ENCODE assay signal across 20 mouse cellular contexts in the genomic region with DNA sequence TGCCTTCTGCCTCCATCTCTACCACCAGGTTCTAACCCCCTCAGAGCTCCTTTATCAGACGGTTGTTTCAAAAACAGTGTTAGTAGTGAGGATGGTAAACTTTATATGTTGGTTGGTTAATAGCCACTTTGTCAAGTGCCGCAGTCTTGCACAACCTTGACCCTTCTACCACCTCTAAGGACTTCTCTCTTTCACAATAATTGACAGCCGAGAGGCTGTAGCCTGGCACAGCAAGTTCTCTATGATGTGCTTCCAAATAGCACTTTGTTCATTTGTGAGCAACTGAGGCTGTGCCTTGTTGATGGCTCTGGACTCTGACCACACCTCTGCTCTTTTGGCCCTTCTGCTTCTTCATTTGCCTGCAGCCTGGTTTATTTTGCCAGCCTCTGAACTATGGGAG. TPM values are rescaled to one million over a fixed set of nuclear protein-coding genes. Genes with fewer than 3 reads are reported as not detected.
A peak's percentile ranks its signal among the peaks of the same experiment; 100 is the strongest.
DNase-seq lines count a peak whose midpoint lies in the region; ATAC-seq and TF ChIP-seq lines count a peak whose summit lies in the region.
"Had no signal": no experiment of that assay in that cellular context is flagged by ENCODE, and none has a peak within 500 bp of the region (broad histone marks: within the 10 kb centered on the region; RNA-seq: fewer than 3 reads in every experiment).

No protein-coding gene starts in this region.

- peak; percentile 89 for ATAC-seq in megakaryocyte, adult 5-6 weeks (ENCODE audit: poor library complexity, severe bottlenecking)
- ATAC-seq: forebrain, embryonic 14.5 days; midbrain, embryonic 15.5 days had no signal

- no peak for TF ChIP-seq CTCF in gastrocnemius, adult 2 months (IDR thresholded peaks at IDR 0.05)

- peak; percentile 10 for DNase-seq in adrenal gland, adult 8-10 months
- DNase-seq in adrenal gland, postnatal 4 days (ENCODE audit: low spot score in 2 of 2): no peak
- peak; percentile 24 to 36 for DNase-seq in adrenal gland, postnatal 36 days
- peak; percentile 70 to 75 for DNase-seq in lung, adult 18-20 months
- DNase-seq in right cerebral cortex, adult 2 months (ENCODE audit: low spot score in 2 of 2): no peak
- DNase-seq in heart, postnatal 4 days: no peak
- no peak for DNase-seq in gastrocnemius, adult 2 months
- DNase-seq: kidney, adult 2 months; kidney, postnatal 4 days; thymus, postnatal 14 days had no signal

- intact Hi-C loops in gastrocnemius, adult 2 months (cut with DNase I): no loop called here

- H3K27ac ChIP-seq in gastrocnemius, adult 2 months: no peak overlapping the region
- H3K27ac ChIP-seq: embryonic facial prominence, embryonic 10.5 days; heart, embryonic 15.5 days; hindbrain, embryonic 10.5 days; midbrain, embryonic 15.5 days had no signal

- no peak overlapping the region for H3K4me3 ChIP-seq in gastrocnemius, adult 2 months
- H3K4me3 ChIP-seq: embryonic facial prominence, embryonic 10.5 days; heart, embryonic 15.5 days; hindbrain, embryonic 10.5 days; megakaryocyte, embryonic 14.5 days; midbrain, embryonic 15.5 days had no signal

RNA-seq across cellular contexts. Expression of gene Pon1, which starts 6.2 kb away (rescaled TPM):
- 1 to 10 TPM; 1.3 to 4.7 (median 2.8) TPM for total RNA-seq in adrenal gland, adult 8-10 months (2022)
- 10 to 100 TPM in 1 of 2 experiments, 1 to 10 TPM in 1; 1.7 to 35.3 TPM for total RNA-seq in adrenal gland, postnatal 4 days (2021)
- 1 to 10 TPM; 2.2 to 4.2 TPM for total RNA-seq in adrenal gland, postnatal 36 days (2021)
- not detected in 2 replicates for total RNA-seq in megakaryocyte, adult 5-6 weeks (2015)
- not detected in 2 replicates for total RNA-seq in megakaryocyte, adult 5-6 weeks (2017)
- total RNA-seq in heart, postnatal 4 days (2021): not detected
- total RNA-seq in gastrocnemius, adult 2 months (2021): under 1 TPM in 1 of 2 experiments, not detected in 1; 0.31 TPM
- total RNA-seq: CH12.LX; layer of hippocampus, postnatal 10 days; left cerebral cortex, postnatal 10 days had no signal

RNA-seq across cellular contexts. Expression of gene Pon3, which starts 56.2 kb away (rescaled TPM):
- 100 to 1,000 TPM in 1 of 4 experiments, 10 to 100 TPM in 3; 34.9 to 145 (median 79.1) TPM for total RNA-seq in adrenal gland, adult 8-10 months (2022)
- 10 to 100 TPM; 71.9 to 76.9 TPM for total RNA-seq in adrenal gland, postnatal 4 days (2021)
- total RNA-seq in adrenal gland, postnatal 36 days (2021): 100 to 1,000 TPM in 1 of 2 experiments, 10 to 100 TPM in 1; 75.7 to 165 TPM
- 6.4 and 12.0 TPM in 2 replicates for total RNA-seq in megakaryocyte, adult 5-6 weeks (2015)
- total RNA-seq in megakaryocyte, adult 5-6 weeks (2017): 3.9 and 8.7 TPM in 2 replicates
- total RNA-seq in heart, postnatal 4 days (2021): 10 to 100 TPM; 25.1 to 25.8 TPM
- 10 to 100 TPM; 33.2 to 35.8 TPM for total RNA-seq in gastrocnemius, adult 2 months (2021)

Comparison
In these comparisons a context has a peak if more than half of its experiments do, and no peak if none do; other contexts are left out.
1. DNase-seq: peak in adrenal gland, adult 8-10 months (single experiment), adrenal gland, postnatal 36 days (2 of 2) and lung, adult 18-20 months (2 of 2); none in adrenal gland, postnatal 4 days (0 of 2), right cerebral cortex, adult 2 months (0 of 2), heart, postnatal 4 days (single experiment) and gastrocnemius, adult 2 months (single experiment).